In genomic region chr11:120629911-120630310, GRCm38 (mm10) we compare ENCODE assay signal across 8 mouse cellular contexts. TPM values are rescaled to one million over a fixed set of nuclear protein-coding genes. Genes with fewer than 3 reads are reported as not detected.
DNase-seq lines count a peak whose midpoint lies in the region; ATAC-seq and TF ChIP-seq lines count a peak whose summit lies in the region.

No protein-coding gene starts in this region.

- peaks cover 19 to 43% of the 10 kb centered on the region in 2 experiments for H3K4me1 ChIP-seq in MEL (ENCODE audit: control insufficient read depth in 1 of 2, insufficient read depth in 2 of 2, low read length in 2 of 2)
- peaks cover 52% of the 10 kb centered on the region for H3K4me1 ChIP-seq in hindbrain, embryonic 13.5 days (replicated peaks)
- peaks cover 39% of the 10 kb centered on the region for H3K4me1 ChIP-seq in liver, adult 2 months (ENCODE audit: control insufficient read depth, insufficient read depth, low read length)
- H3K4me1 ChIP-seq in olfactory bulb, adult 2 months (ENCODE audit: control insufficient read depth, insufficient read depth, low read length) = peaks cover 48% of the 10 kb centered on the region

- DNase-seq in 416B (ENCODE audit: low read depth) (peak; percentile 80), MEL (ENCODE audit: low read depth, low spot score) (peak; percentile 64)
- peak; percentile 86 for DNase-seq in liver, adult 2 months (ENCODE audit: extremely low read depth, low read depth, low spot score)
- DNase-seq in layer of hippocampus, postnatal 36 days = no peak
- no peak for DNase-seq in layer of hippocampus, adult 18-20 months (ENCODE audit: low spot score in 2 of 2)

- no peaks in the 10 kb centered on the region for H3K27me3 ChIP-seq in MEL (ENCODE audit: control insufficient read depth in 1 of 2, insufficient read depth in 2 of 2, low read length in 2 of 2)
- no peaks in the 10 kb centered on the region for H3K27me3 ChIP-seq in hindbrain, embryonic 13.5 days
- H3K27me3 ChIP-seq in liver, adult 2 months (ENCODE audit: control insufficient read depth, insufficient read depth, low read length) = no peaks in the 10 kb centered on the region

- peak overlapping the region; percentile 98; the same call in 1 of the 2 replicates for H3K9ac ChIP-seq in MEL (ENCODE audit: control insufficient read depth, low read depth, low read length, poor library complexity, severe bottlenecking)
- H3K9ac ChIP-seq in hindbrain, embryonic 13.5 days = peak overlapping the region; percentile 63
- peak overlapping the region; percentile 80 for H3K9ac ChIP-seq in liver, adult 2 months (ENCODE audit: low read depth, low read length)

- peak; percentile 37 for ATAC-seq in erythroid progenitor cell, adult 5-6 weeks (replicated peaks; ENCODE audit: low FRiP score, poor library complexity, severe bottlenecking)
- ATAC-seq in hindbrain, embryonic 13.5 days (ENCODE audit: low FRiP score) = no peak

- TF ChIP-seq POLR2A in MEL (IDR thresholded peaks at IDR 0.05; ENCODE audit: control insufficient read depth in 1 of 2, insufficient read depth in 1 of 2, low read depth in 1 of 2, low read length in 2 of 2, poor library complexity in 1 of 2) = no peak
- no peak for TF ChIP-seq POLR2A in liver, adult 2 months (IDR thresholded peaks at IDR 0.05; ENCODE audit: extremely low read depth, insufficient read depth, low read length)
- TF ChIP-seq POLR2A in olfactory bulb, adult 2 months (IDR thresholded peaks at IDR 0.05; ENCODE audit: insufficient read depth, low read depth, low read length) = no peak

- H3K27ac ChIP-seq in MEL (ENCODE audit: control insufficient read depth, low read depth, low read length) = peak overlapping the region; percentile 19; the same call in 1 of the 2 replicates
- peak overlapping the region; percentile 64 for H3K27ac ChIP-seq in hindbrain, embryonic 13.5 days
- H3K27ac ChIP-seq in liver, adult 2 months (replicated peaks; ENCODE audit: insufficient read depth, low read depth, low read length) = peak overlapping the region; percentile 90
- peak overlapping the region; percentile 48 for H3K27ac ChIP-seq in olfactory bulb, adult 2 months (ENCODE audit: insufficient read depth, low read depth, low read length)

- TF ChIP-seq EP300 in MEL (IDR thresholded peaks at IDR 0.05; ENCODE audit: low read depth in 1 of 2, low read length in 2 of 2) = peak in 1 of 2 experiments; percentile 36; a peak in 1 of 4 replicates

- no peaks in the 10 kb centered on the region for H3K9me3 ChIP-seq in MEL (replicated peaks; ENCODE audit: insufficient read depth, low read length)
- H3K9me3 ChIP-seq in hindbrain, embryonic 13.5 days = no peaks in the 10 kb centered on the region

- TF ChIP-seq RAD21 in MEL (IDR thresholded peaks at IDR 0.05; ENCODE audit: low read depth, low read length) = no peak

- TF ChIP-seq CTCF in MEL (IDR thresholded peaks at IDR 0.05 in 2 of 3, conservative IDR thresholded peaks at IDR 0.05 in 1 of 3; ENCODE audit: control insufficient read depth in 1 of 3, insufficient read depth in 1 of 3, low read depth in 2 of 3, low read length in 3 of 3, poor library complexity in 1 of 3, severe bottlenecking in 1 of 3) = no peak
- no peak for TF ChIP-seq CTCF in liver, adult 2 months (IDR thresholded peaks at IDR 0.05; ENCODE audit: low read depth, low read length)
- no peak for TF ChIP-seq CTCF in olfactory bulb, adult 2 months (IDR thresholded peaks at IDR 0.05; ENCODE audit: insufficient read depth, low read depth, low read length)

- H3K79me2 ChIP-seq in MEL (ENCODE audit: control insufficient read depth, insufficient read depth, low read length, poor library complexity) = peaks cover 60% of the 10 kb centered on the region
- H3K79me2 ChIP-seq in liver, adult 2 months (ENCODE audit: control insufficient read depth, insufficient read depth, low read length) = peaks cover 7% of the 10 kb centered on the region; the same call in 1 of the 2 replicates

- peaks cover 3 to 34% of the 10 kb centered on the region in 2 experiments; a peak in 3 of 4 replicates for H3K36me3 ChIP-seq in MEL (ENCODE audit: control insufficient read depth in 1 of 2, insufficient read depth in 2 of 2, low read length in 2 of 2)
- peaks cover 32% of the 10 kb centered on the region for H3K36me3 ChIP-seq in hindbrain, embryonic 13.5 days
- no peaks in the 10 kb centered on the region for H3K36me3 ChIP-seq in liver, adult 2 months (ENCODE audit: control insufficient read depth, insufficient read depth, low read length)

- no peak overlapping the region for H3K4me3 ChIP-seq in MEL (ENCODE audit: control insufficient read depth in 1 of 2, insufficient read depth in 1 of 2, low read depth in 2 of 2, low read length in 2 of 2)
- no peak overlapping the region for H3K4me3 ChIP-seq in hindbrain, embryonic 13.5 days
- peak overlapping the region; percentile 64 for H3K4me3 ChIP-seq in liver, adult 2 months (ENCODE audit: insufficient read depth, low read depth, low read length)
- H3K4me3 ChIP-seq in olfactory bulb, adult 2 months (ENCODE audit: insufficient read depth, low read depth, low read length) = no peak overlapping the region

- H3K4me2 ChIP-seq in hindbrain, embryonic 13.5 days = peak overlapping the region; percentile 26

- 41% methylated on average over 7 of the region's 7 CpGs for WGBS in hindbrain, embryonic 13.5 days
- WGBS in liver, adult 2 months = 0% methylated on average over 7 of the region's 7 CpGs
- 22% methylated on average over 7 of the region's 7 CpGs for WGBS in olfactory bulb, adult 2 months

RNA-seq across cellular contexts. Expression of gene Mafg, which starts 3.5 kb away (rescaled TPM):
- total RNA-seq in MEL (2012; rRNA removed) = 26.5 and 29.7 TPM in 2 replicates
- 100 to 1,000 TPM in 1 of 2 experiments, 10 to 100 TPM in 1; 54.0 to 113 TPM for polyA plus RNA-seq in MEL (2012; ENCODE audit: insufficient read depth in 1 of 2, insufficient read length in 2 of 2, low read depth in 1 of 2, low replicate concordance in 2 of 2, missing spikeins in 1 of 2)
- total RNA-seq in erythroid progenitor cell, adult 5-6 weeks (2015; ENCODE audit: low replicate concordance) = 36.0 TPM in 2 replicates
- total RNA-seq in erythroid progenitor cell, adult 5-6 weeks (2017; ENCODE audit: low replicate concordance) = 71.3 and 91.6 TPM in 2 replicates
- polyA plus RNA-seq in hindbrain, embryonic 13.5 days (2015; fragmentation: Nextera tagmentation; extraction: Ambion mirVana) = 27.5 and 30.8 TPM in 2 replicates
- 41.9 and 44.2 TPM in 2 replicates for total RNA-seq in liver, adult 2 months (2014; rRNA removed)
- polyA plus RNA-seq in liver, adult 2 months (2012; rRNA removed) = 60.5 and 64.2 TPM in 2 replicates
- 234 TPM in 1 of 2 replicates, not detected in the other for polyA plus RNA-seq in olfactory bulb, adult 2 months (2012; ENCODE audit: insufficient read depth, insufficient read length, low replicate concordance, missing spikeins)
- 10 to 100 TPM; 77.3 to 86.3 TPM for total RNA-seq in layer of hippocampus, postnatal 36 days (2021)
- total RNA-seq in layer of hippocampus, adult 18-20 months (2021) = 10 to 100 TPM; 70.0 to 71.5 TPM

RNA-seq across cellular contexts. Expression of gene Sirt7, which starts 4.9 kb away (rescaled TPM):
- 61.6 and 78.2 TPM in 2 replicates for total RNA-seq in MEL (2012; rRNA removed)
- polyA plus RNA-seq in MEL (2012; ENCODE audit: insufficient read depth in 1 of 2, insufficient read length in 2 of 2, low read depth in 1 of 2, low replicate concordance in 2 of 2, missing spikeins in 1 of 2) = 10 to 100 TPM in 1 of 2 experiments, not detected in 1; 72.3 TPM
- total RNA-seq in erythroid progenitor cell, adult 5-6 weeks (2015; ENCODE audit: low replicate concordance) = 59.9 and 61.3 TPM in 2 replicates
- total RNA-seq in erythroid progenitor cell, adult 5-6 weeks (2017; ENCODE audit: low replicate concordance) = 81.2 and 85.6 TPM in 2 replicates
- 50.4 and 50.6 TPM in 2 replicates for polyA plus RNA-seq in hindbrain, embryonic 13.5 days (2015; fragmentation: Nextera tagmentation; extraction: Ambion mirVana)
- total RNA-seq in liver, adult 2 months (2014; rRNA removed) = 31.1 and 36.3 TPM in 2 replicates
- polyA plus RNA-seq in liver, adult 2 months (2012; rRNA removed) = 69.7 and 72.1 TPM in 2 replicates
- polyA plus RNA-seq in olfactory bulb, adult 2 months (2012; ENCODE audit: insufficient read depth, insufficient read length, low replicate concordance, missing spikeins) = not detected in 2 replicates
- 10 to 100 TPM; 40.7 to 41.5 TPM for total RNA-seq in layer of hippocampus, postnatal 36 days (2021)
- total RNA-seq in layer of hippocampus, adult 18-20 months (2021) = 10 to 100 TPM; 35.4 to 41.5 TPM

RNA-seq across cellular contexts. Expression of gene Pcyt2, which starts 12.2 kb away (rescaled TPM):
- 71.8 and 86.7 TPM in 2 replicates for total RNA-seq in MEL (2012; rRNA removed)
- 10 to 100 TPM in 1 of 2 experiments, not detected in 1; 87.3 TPM for polyA plus RNA-seq in MEL (2012; ENCODE audit: insufficient read depth in 1 of 2, insufficient read length in 2 of 2, low read depth in 1 of 2, low replicate concordance in 2 of 2, missing spikeins in 1 of 2)
- 13.3 and 14.7 TPM in 2 replicates for total RNA-seq in erythroid progenitor cell, adult 5-6 weeks (2015; ENCODE audit: low replicate concordance)
- 20.7 and 23.1 TPM in 2 replicates for total RNA-seq in erythroid progenitor cell, adult 5-6 weeks (2017; ENCODE audit: low replicate concordance)
- 169 and 174 TPM in 2 replicates for polyA plus RNA-seq in hindbrain, embryonic 13.5 days (2015; fragmentation: Nextera tagmentation; extraction: Ambion mirVana)
- 494 and 540 TPM in 2 replicates for total RNA-seq in liver, adult 2 months (2014; rRNA removed)
- 1,294 and 1,652 TPM in 2 replicates for polyA plus RNA-seq in liver, adult 2 months (2012; rRNA removed)
- not detected in 2 replicates for polyA plus RNA-seq in olfactory bulb, adult 2 months (2012; ENCODE audit: insufficient read depth, insufficient read length, low replicate concordance, missing spikeins)
- total RNA-seq in layer of hippocampus, postnatal 36 days (2021) = 100 to 1,000 TPM; 138 to 157 TPM
- total RNA-seq in layer of hippocampus, adult 18-20 months (2021) = 100 to 1,000 TPM; 118 to 128 TPM

RNA-seq across cellular contexts. Expression of gene Pycr1, which starts 13.7 kb away (rescaled TPM):
- total RNA-seq in MEL (2012; rRNA removed) = 2.6 and 7.1 TPM in 2 replicates
- polyA plus RNA-seq in MEL (2012; ENCODE audit: insufficient read depth in 1 of 2, insufficient read length in 2 of 2, low read depth in 1 of 2, low replicate concordance in 2 of 2, missing spikeins in 1 of 2) = 10 to 100 TPM in 1 of 2 experiments, not detected in 1; 15.3 TPM
- 2.1 TPM in 1 of 2 replicates, not detected in the other for total RNA-seq in erythroid progenitor cell, adult 5-6 weeks (2015; ENCODE audit: low replicate concordance)
- total RNA-seq in erythroid progenitor cell, adult 5-6 weeks (2017; ENCODE audit: low replicate concordance) = 1.1 TPM in 1 of 2 replicates, not detected in the other
- polyA plus RNA-seq in hindbrain, embryonic 13.5 days (2015; fragmentation: Nextera tagmentation; extraction: Ambion mirVana) = 22.9 and 23.3 TPM in 2 replicates
- total RNA-seq in liver, adult 2 months (2014; rRNA removed) = 0.47 and 2.6 TPM in 2 replicates
- polyA plus RNA-seq in liver, adult 2 months (2012; rRNA removed) = 0.25 and 0.61 TPM in 2 replicates
- not detected in 2 replicates for polyA plus RNA-seq in olfactory bulb, adult 2 months (2012; ENCODE audit: insufficient read depth, insufficient read length, low replicate concordance, missing spikeins)
- 1 to 10 TPM; 1.8 to 2.1 TPM for total RNA-seq in layer of hippocampus, postnatal 36 days (2021)
- total RNA-seq in layer of hippocampus, adult 18-20 months (2021) = 1 to 10 TPM in 1 of 2 experiments, under 1 TPM in 1; 0.81 to 2.0 TPM

RNA-seq across cellular contexts. Expression of gene Myadml2, which starts 18.0 kb away (rescaled TPM):
- total RNA-seq in MEL (2012; rRNA removed) = not detected in 2 replicates
- not detected for polyA plus RNA-seq in MEL (2012; ENCODE audit: insufficient read depth in 1 of 2, insufficient read length in 2 of 2, low read depth in 1 of 2, low replicate concordance in 2 of 2, missing spikeins in 1 of 2)
- not detected in 2 replicates for total RNA-seq in erythroid progenitor cell, adult 5-6 weeks (2015; ENCODE audit: low replicate concordance)
- total RNA-seq in erythroid progenitor cell, adult 5-6 weeks (2017; ENCODE audit: low replicate concordance) = not detected in 2 replicates
- polyA plus RNA-seq in hindbrain, embryonic 13.5 days (2015; fragmentation: Nextera tagmentation; extraction: Ambion mirVana) = 0.36 and 0.77 TPM in 2 replicates
- total RNA-seq in liver, adult 2 months (2014; rRNA removed) = not detected in 2 replicates
- polyA plus RNA-seq in liver, adult 2 months (2012; rRNA removed) = not detected in 2 replicates
- polyA plus RNA-seq in olfactory bulb, adult 2 months (2012; ENCODE audit: insufficient read depth, insufficient read length, low replicate concordance, missing spikeins) = not detected in 2 replicates
- 1 to 10 TPM; 4.2 to 4.4 TPM for total RNA-seq in layer of hippocampus, postnatal 36 days (2021)
- total RNA-seq in layer of hippocampus, adult 18-20 months (2021) = 1 to 10 TPM; 3.9 to 4.6 TPM

Comparison
In these comparisons a context has a peak if more than half of its experiments do, and no peak if none do; other contexts are left out.
1. DNase-seq: peak in 416B (single experiment), MEL (single experiment) and liver, adult 2 months (single experiment); none in layer of hippocampus, postnatal 36 days (0 of 2) and layer of hippocampus, adult 18-20 months (0 of 2).
2. H3K27ac ChIP-seq: peak in every context shown above with its lines; median percentile 90 in liver, adult 2 months; 64 in hindbrain, embryonic 13.5 days; 48 in olfactory bulb, adult 2 months; 19 in MEL.
3. Peak in every context shown above with its lines, with median percentiles within 50 percentile points of each other: H3K9ac ChIP-seq.